Mouse (Mus musculus) heart, embryonic 11.5 days (tissue): ENCODE measurements around the gene Snrpg. TPM values are rescaled to one million over a fixed set of nuclear protein-coding genes. Genes with fewer than 3 reads are reported as not detected.

Experiments used
- ATAC-seq: fragments of 200-750 bp; cut with Nextera tagmentation; replicated peaks from 2 replicates; pipeline ENCODE4 v1.8.0; 2017; ENCODE audit warnings: moderate library complexity; ENCODE audit not compliant: insufficient number of reproducible peaks, low FRiP score, low TSS enrichment
- H3K27ac ChIP-seq: fragments of 300-500 bp; sonication (generic); 2 replicates; pipeline ENCODE4 v1.5.1; 2014; ENCODE audit warnings: mild to moderate bottlenecking, low read depth, low read length
- H3K27me3 ChIP-seq: fragments of 300-500 bp; sonication (generic); 2 replicates; pipeline ENCODE4 v1.6.1; 2014; ENCODE audit warnings: mild to moderate bottlenecking, low read length, mixed read lengths; ENCODE audit not compliant: control insufficient read depth, insufficient read depth
- H3K36me3 ChIP-seq: fragments of 300-500 bp; sonication (generic); 2 replicates; pipeline ENCODE4 v1.6.1; 2014; ENCODE audit warnings: mild to moderate bottlenecking, low read length, moderate library complexity, mixed read lengths; ENCODE audit not compliant: control insufficient read depth, insufficient read depth
- H3K4me1 ChIP-seq: fragments of 300-500 bp; sonication (generic); 2 replicates; pipeline ENCODE4 v1.6.1; 2014; ENCODE audit warnings: low read length; ENCODE audit not compliant: control insufficient read depth, insufficient read depth
- H3K4me2 ChIP-seq: fragments of 300-500 bp; sonication (generic); 2 replicates; pipeline ENCODE4 v1.6.1; 2014; ENCODE audit warnings: mild to moderate bottlenecking, moderate library complexity
- H3K4me3 ChIP-seq: fragments of 300-500 bp; sonication (generic); 2 replicates; pipeline ENCODE4 v1.5.1; 2014; ENCODE audit warnings: low read depth, low read length
- H3K9ac ChIP-seq: fragments of 300-500 bp; sonication (generic); 2 replicates; pipeline ENCODE4 v1.6.1; 2014; ENCODE audit warnings: mild to moderate bottlenecking, low read depth, low read length, moderate library complexity
- H3K9me3 ChIP-seq: fragments of 300-500 bp; sonication (generic); replicated peaks from 2 replicates; pipeline ENCODE4 v1.6.1; 2016; ENCODE audit warnings: low read length; ENCODE audit not compliant: control insufficient read depth
- WGBS: fragments of 180-500 bp; shearing (Covaris S2); extraction: QIAGEN DNeasy Blood & Tissue Kit; methylation state at CpG from one replicate; pipeline ENCODE4 v1.1.7; 2014; ENCODE audit not compliant: insufficient replicate concordance; 5-methylcytosine and 5-hydroxymethylcytosine counted together
- polyA plus RNA-seq: library from polyadenylated mRNA; unstranded; fragments of >200 nt; fragmentation: Nextera tagmentation; extraction: Ambion mirVana; gene quantifications from 2 replicates; pipeline ENCODE4 v1.2.1, GENCODE M21; 2014

Snrpg gene
- polyA plus RNA-seq, 1 experiment from 2014 or later: 393 TPM

- Histone ChIP-seq H3K4me3 (peak within 1 kb of the TSS; percentile 83), H3K4me2 (peak within 1 kb of the TSS; percentile 65), H3K27me3 (no peaks in the 10 kb centered on the region), H3K9ac (peak within 1 kb of the TSS; percentile 98), H3K27ac (peak within 1 kb of the TSS; percentile 100), H3K4me1 (peaks cover 3% of the 10 kb centered on the region; the same call in 1 of the 2 replicates), H3K36me3 (no peaks in the 10 kb centered on the region), H3K9me3 (no peaks in the 10 kb centered on the region)
- peak; percentile 97 for ATAC-seq
- under 1% methylated on average over 62 of the region's 62 CpGs for WGBS
Measured at GRCm38 (mm10) chr6:86404100-86404861, 33.2 kb downstream of the Snrpg start, which contains the start of gene Tia1. Gene Tia1, plus strand, starts transcription at chr6:86404219.

GRCm38 (mm10) chr6:86404996-86405395, 33.9 kb downstream of the Snrpg start:
- Histone ChIP-seq H3K4me1 (peaks cover 3% of the 10 kb centered on the region; the same call in 1 of the 2 replicates), H3K9me3 (no peaks in the 10 kb centered on the region), H3K36me3 (no peaks in the 10 kb centered on the region), H3K27me3 (no peaks in the 10 kb centered on the region), H3K27ac (peak overlapping the region; percentile 100), H3K4me2 (peak overlapping the region; percentile 65), H3K9ac (peak overlapping the region; percentile 98), H3K4me3 (peak overlapping the region; percentile 83)
- no peak for ATAC-seq
- WGBS: 1% methylated on average over 11 of the region's 11 CpGs

- Histone ChIP-seq H3K9ac (no peak overlapping the region), H3K4me1 (peaks cover 3% of the 10 kb centered on the region; the same call in 1 of the 2 replicates), H3K4me2 (peak overlapping the region; percentile 42; the same call in 1 of the 2 replicates), H3K9me3 (no peaks in the 10 kb centered on the region), H3K4me3 (no peak overlapping the region), H3K27me3 (no peaks in the 10 kb centered on the region), H3K27ac (no peak overlapping the region), H3K36me3 (no peaks in the 10 kb centered on the region)
- no peak for ATAC-seq
Measured at GRCm38 (mm10) chr6:86406306-86406705, 35.2 kb downstream of the Snrpg start.

- H3K4me2 ChIP-seq: no peak overlapping the region
- H3K9ac ChIP-seq: no peak overlapping the region
- H3K27me3 ChIP-seq: no peaks in the 10 kb centered on the region
- H3K4me3 ChIP-seq: no peak overlapping the region
- no peak overlapping the region for H3K27ac ChIP-seq
- H3K4me1 ChIP-seq: no peaks in the 10 kb centered on the region
- WGBS: 88% methylated on average over 6 of the region's 6 CpGs
- H3K36me3 ChIP-seq: peaks cover 33% of the 10 kb centered on the region
- H3K9me3 ChIP-seq: no peaks in the 10 kb centered on the region
- ATAC-seq: no peak
Measured at GRCm38 (mm10) chr6:86418711-86419110, 47.6 kb downstream of the Snrpg start.

GRCm38 (mm10) chr6:86419239-86419638, 48.1 kb downstream of the Snrpg start:
- Histone ChIP-seq H3K4me1 (no peaks in the 10 kb centered on the region), H3K4me2 (no peak overlapping the region), H3K36me3 (peaks cover 33% of the 10 kb centered on the region), H3K9ac (no peak overlapping the region), H3K27me3 (no peaks in the 10 kb centered on the region), H3K4me3 (no peak overlapping the region), H3K9me3 (no peaks in the 10 kb centered on the region), H3K27ac (no peak overlapping the region)
- 85% methylated on average over 3 of the region's 3 CpGs for WGBS
- no peak for ATAC-seq

GRCm38 (mm10) chr6:86420491-86420890, 49.4 kb downstream of the Snrpg start:
- Histone ChIP-seq H3K4me3 (no peak overlapping the region), H3K27me3 (no peaks in the 10 kb centered on the region), H3K9ac (no peak overlapping the region), H3K36me3 (peaks cover 33% of the 10 kb centered on the region), H3K9me3 (no peaks in the 10 kb centered on the region), H3K4me2 (no peak overlapping the region), H3K27ac (no peak overlapping the region), H3K4me1 (no peaks in the 10 kb centered on the region)
- WGBS: 75% methylated on average over 6 of the region's 6 CpGs
- no peak for ATAC-seq

- H3K36me3 ChIP-seq: peaks cover 22% of the 10 kb centered on the region
- no peak within 1 kb of the TSS for H3K4me3 ChIP-seq
- H3K9ac ChIP-seq: no peak within 1 kb of the TSS
- no peak within 1 kb of the TSS for H3K4me2 ChIP-seq
- H3K4me1 ChIP-seq: no peaks in the 10 kb centered on the region
- H3K27me3 ChIP-seq: no peaks in the 10 kb centered on the region
- no peak for ATAC-seq
- H3K27ac ChIP-seq: no peak within 1 kb of the TSS
- WGBS: 95% methylated on average over 1 of the region's 1 CpGs
- no peaks in the 10 kb centered on the region for H3K9me3 ChIP-seq
Measured at GRCm38 (mm10) chr6:86426358-86426757, 55.3 kb downstream of the Snrpg start, which contains the start of gene Gm44790. Gene Gm44790, plus strand, starts transcription at chr6:86426658.
